Mouse (Mus musculus): ENCODE data around the gene Abhd4.

- TF ChIP-seq POLR2A (IDR thresholded peaks at IDR 0.05; ENCODE audit: borderline replicate concordance, low read depth, low read length) (no peak), CTCF (IDR thresholded peaks at IDR 0.05; ENCODE audit: low read depth, low read length) (no peak)
These were observed 23.3 kb upstream of the Abhd4 start for GRCm38 (mm10) chr14:54230638-54231150.
